Mouse (Mus musculus): ENCODE measurements around the gene Rgs8.

GRCm38 (mm10) chr1:153739437-153740015 lies 86.7 kb downstream of the Rgs8 start:
- TF ChIP-seq POLR2A (IDR thresholded peaks at IDR 0.05; ENCODE audit: borderline replicate concordance, low read depth, low read length) (no peak), CTCF (IDR thresholded peaks at IDR 0.05; ENCODE audit: low read depth, low read length) (no peak)
